Mouse (Mus musculus): ENCODE results near the gene Chrna10. TPM values are rescaled to one million over a fixed set of nuclear protein-coding genes. Genes with fewer than 3 reads are reported as not detected.

Gene Chrna10
- under 1 TPM; 0.45 to 0.52 TPM for total RNA-seq (2021)

- intact Hi-C loops (cut with DNase I) = no loop called here
- DNase-seq (ENCODE audit: low spot score in 2 of 2) = no peak
These were observed at the start of gene Chrna10 for GRCm38 (mm10) chr7:102116579-102117331. Chrna10 (minus strand) TSS chr7:102116828.

GRCm38 (mm10) chr7:102153691-102154090 lies 37.1 kb upstream of the Chrna10 start:
- intact Hi-C loops (cut with DNase I) = no loop called here
- DNase-seq (ENCODE audit: low spot score in 2 of 2) = no peak

- DNase-seq (ENCODE audit: low spot score in 2 of 2) = no peak
- intact Hi-C loops (cut with DNase I) = loop anchor here (5.0 kb wide), 1 partner anchor 44 kb away; no protein-coding TSS in a partner anchor
These were observed 21.3 kb upstream of the Chrna10 start for GRCm38 (mm10) chr7:102137898-102138297.

- no peak for DNase-seq (ENCODE audit: low spot score in 2 of 2)
- intact Hi-C loops (cut with DNase I) = loop anchor here (5.0 kb wide), 1 partner anchor 45 kb away; no protein-coding TSS in a partner anchor
These were observed 20.8 kb upstream of the Chrna10 start for GRCm38 (mm10) chr7:102137464-102137863.

- intact Hi-C loops (cut with DNase I) = no loop called here
- DNase-seq (ENCODE audit: low spot score in 2 of 2) = no peak
These were observed 15.8 kb upstream of the Chrna10 start for GRCm38 (mm10) chr7:102132395-102132794.

GRCm38 (mm10) chr7:102120326-102120725 lies 3.7 kb upstream of the Chrna10 start:
- intact Hi-C loops (cut with DNase I) = no loop called here
- no peak for DNase-seq (ENCODE audit: low spot score in 2 of 2)

GRCm38 (mm10) chr7:102117382-102117781 lies 754 bp upstream of the Chrna10 start:
- no peak for DNase-seq (ENCODE audit: low spot score in 2 of 2)
- intact Hi-C loops (cut with DNase I) = no loop called here

- intact Hi-C loops (cut with DNase I) = no loop called here
- DNase-seq (ENCODE audit: low spot score in 2 of 2) = no peak
These were observed 3.4 kb downstream of the Chrna10 start for GRCm38 (mm10) chr7:102113151-102113729.

GRCm38 (mm10) chr7:102109746-102110145 lies 6.9 kb downstream of the Chrna10 start:
- no peak for DNase-seq (ENCODE audit: low spot score in 2 of 2)
- intact Hi-C loops (cut with DNase I) = no loop called here

- intact Hi-C loops (cut with DNase I) = no loop called here
- no peak for DNase-seq (ENCODE audit: low spot score in 2 of 2)
These were observed 7.5 kb downstream of the Chrna10 start, which contains the start of gene Art5 for GRCm38 (mm10) chr7:102109171-102109570. Art5 (minus strand) TSS chr7:102109489.

GRCm38 (mm10) chr7:102108206-102108605 lies 8.4 kb downstream of the Chrna10 start:
- DNase-seq (ENCODE audit: low spot score in 2 of 2) = no peak
- intact Hi-C loops (cut with DNase I) = no loop called here

GRCm38 (mm10) chr7:102106700-102107141 lies 9.9 kb downstream of the Chrna10 start:
- intact Hi-C loops (cut with DNase I) = no loop called here
- no peak for DNase-seq (ENCODE audit: low spot score in 2 of 2)

- intact Hi-C loops (cut with DNase I) = no loop called here
- DNase-seq (ENCODE audit: low spot score in 2 of 2) = no peak
These were observed 12.5 kb downstream of the Chrna10 start for GRCm38 (mm10) chr7:102104126-102104525.

- intact Hi-C loops (cut with DNase I) = no loop called here
- DNase-seq (ENCODE audit: low spot score in 2 of 2) = no peak
These were observed 13.1 kb downstream of the Chrna10 start for GRCm38 (mm10) chr7:102103555-102103954.

- intact Hi-C loops (cut with DNase I) = no loop called here
These were observed 13.9 kb downstream of the Chrna10 start for GRCm38 (mm10) chr7:102102696-102103095.

GRCm38 (mm10) chr7:102102241-102102640 lies 14.4 kb downstream of the Chrna10 start:
- DNase-seq (ENCODE audit: low spot score in 2 of 2) = no peak
- intact Hi-C loops (cut with DNase I) = no loop called here

More at GRCm38 (mm10) chr7:102102696-102103095, 13.9 kb downstream of the Chrna10 start:
- DNase-seq (ENCODE audit: low spot score in 2 of 2) = no peak

- DNase-seq (ENCODE audit: low spot score in 2 of 2) = no peak
- intact Hi-C loops (cut with DNase I) = no loop called here
These were observed 15.1 kb downstream of the Chrna10 start, which contains the start of gene Art1 for GRCm38 (mm10) chr7:102101487-102101886. Art1 (plus strand) TSS chr7:102101743.

- intact Hi-C loops (cut with DNase I) = no loop called here
These were observed 15.8 kb downstream of the Chrna10 start for GRCm38 (mm10) chr7:102100868-102101267.

GRCm38 (mm10) chr7:102099760-102100661 lies 16.6 kb downstream of the Chrna10 start:
- intact Hi-C loops (cut with DNase I) = no loop called here

More at GRCm38 (mm10) chr7:102100868-102101267, 15.8 kb downstream of the Chrna10 start:
- DNase-seq (ENCODE audit: low spot score in 2 of 2) = no peak

GRCm38 (mm10) chr7:102087336-102087735 lies 29.3 kb downstream of the Chrna10 start:
- intact Hi-C loops (cut with DNase I) = no loop called here
- peak; percentile 12 to 32 for DNase-seq (ENCODE audit: low spot score in 2 of 2)

More at GRCm38 (mm10) chr7:102099760-102100661, 16.6 kb downstream of the Chrna10 start:
- no peak for DNase-seq (ENCODE audit: low spot score in 2 of 2)

All from left cerebral cortex, postnatal 36 days (tissue).